Mouse (Mus musculus) retina, adult 2 months (tissue): ENCODE results near the gene Zfp937.
"Not testable (repeated sequence)": the region's sequence is repeated elsewhere in the genome, so short reads cannot be mapped to it uniquely, and the experiment has no call there.

ENCODE experiments used
- DNase-seq: peaks from one replicate; pipeline ENCODE4 v3.0.0-alpha.2; 2012; ENCODE audit warnings: low read depth, low spot score

Gene Zfp937

DNA sequence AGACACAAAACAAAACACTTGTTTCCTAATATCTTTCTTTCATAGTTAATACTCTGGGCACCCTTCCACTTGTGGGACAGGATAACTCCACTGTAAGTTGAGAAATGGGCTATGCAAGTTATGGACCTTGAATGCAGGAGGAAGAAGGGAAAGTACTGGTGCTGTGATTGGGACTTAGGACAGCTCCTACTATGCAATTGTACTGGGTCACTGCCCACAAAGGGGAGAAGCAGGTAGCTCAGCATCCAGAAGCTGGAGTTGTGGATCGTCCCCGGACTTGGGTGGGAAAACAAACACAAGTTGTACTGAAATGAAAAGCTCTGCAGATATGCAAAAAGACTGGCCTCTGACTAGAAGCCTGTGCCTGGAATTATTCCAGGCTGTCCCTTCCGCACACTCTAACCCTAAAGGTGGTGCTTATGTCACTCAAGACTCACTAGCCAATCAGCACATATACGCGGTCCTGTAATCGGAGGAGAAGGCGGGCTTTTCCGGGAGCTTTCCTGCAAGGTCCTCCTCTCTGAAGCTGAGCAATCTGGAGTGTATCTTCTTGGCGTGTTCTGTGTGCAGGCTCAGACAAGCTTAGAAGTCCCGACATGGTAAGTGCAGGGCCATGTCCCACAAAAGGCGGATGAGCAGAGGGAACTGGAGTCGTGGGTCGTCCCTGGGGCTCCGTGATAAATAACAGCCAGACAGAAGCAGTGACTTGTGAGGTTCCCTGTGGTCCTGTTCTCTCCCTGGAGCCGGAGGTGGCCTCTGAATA lies at the start of gene Zfp937:
Zfp937 (plus strand) TSS at position 474 of the 763 bp plus-strand sequence.
- peak; percentile 45 for DNase-seq

GRCm38 (mm10) chr2:150173833-150174232 lies 44.0 kb upstream of the Zfp937 start:
- no peak for DNase-seq

- DNase-seq: not testable (repeated sequence)
Measured at GRCm38 (mm10) chr2:150179579-150179978, 38.3 kb upstream of the Zfp937 start, which contains the start of gene Gm10770. Gene Gm10770, minus strand, starts transcription at chr2:150179679.

- DNase-seq: not testable (repeated sequence)
Measured at GRCm38 (mm10) chr2:150181046-150181445, 36.8 kb upstream of the Zfp937 start.

DNA sequence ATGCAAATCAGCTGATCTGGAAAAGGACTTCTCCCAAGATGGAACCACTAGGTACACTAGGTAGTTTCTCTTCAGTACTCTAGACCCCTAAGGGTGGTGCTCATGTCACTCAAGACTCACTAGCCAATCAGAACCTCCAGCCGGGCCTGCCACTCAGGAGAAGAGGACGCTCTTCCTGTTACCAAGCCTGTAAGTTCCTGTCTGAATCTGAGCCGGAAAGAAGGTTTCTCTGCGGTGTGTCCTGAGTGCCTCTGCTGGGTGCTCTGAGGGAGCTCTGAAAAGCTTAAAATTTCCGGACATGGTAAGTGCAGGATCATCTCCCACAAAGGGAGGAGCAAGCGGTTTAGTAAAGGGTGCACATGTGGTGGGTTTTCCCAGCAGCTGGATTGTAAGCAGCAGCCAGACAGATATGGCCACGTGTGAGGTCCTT lies 36.3 kb upstream of the Zfp937 start, which contains the start of gene Gm14139:
Gm14139 (plus strand) TSS at position 186 of the 430 bp plus-strand sequence.
- not testable (repeated sequence) for DNase-seq

GRCm38 (mm10) chr2:150218363-150218725 lies 471 bp downstream of the Zfp937 start:
- not testable (repeated sequence) for DNase-seq

DNA sequence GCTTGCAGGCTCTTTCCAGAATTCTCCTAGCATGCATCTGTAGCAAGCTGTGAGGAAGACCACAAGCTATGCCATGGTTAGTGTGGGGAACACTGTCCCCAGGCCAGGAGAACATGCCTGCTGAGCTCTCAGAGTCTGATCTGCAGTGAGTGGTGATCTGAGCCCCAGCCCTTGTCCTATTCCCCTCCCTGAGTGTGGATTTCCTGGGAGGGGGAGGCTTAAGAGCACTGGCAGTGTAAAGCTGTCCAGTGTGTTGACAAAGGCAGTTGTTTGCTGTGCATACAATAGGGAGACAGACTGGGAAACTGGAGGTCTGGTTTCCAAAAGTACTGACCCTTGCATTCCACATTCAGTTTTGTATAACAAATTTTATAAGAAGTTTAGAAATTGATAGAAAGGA lies 5.4 kb downstream of the Zfp937 start:
- not testable (repeated sequence) for DNase-seq

- no peak for DNase-seq
Measured at GRCm38 (mm10) chr2:150243211-150243610, 25.3 kb downstream of the Zfp937 start.

GRCm38 (mm10) chr2:150255491-150255890 lies 37.6 kb downstream of the Zfp937 start, which contains the start of gene Gm21994:
Gene Gm21994, minus strand, starts transcription at chr2:150255591.
- DNase-seq: not testable (repeated sequence)

- not testable (repeated sequence) for DNase-seq
Measured at GRCm38 (mm10) chr2:150256861-150257260, 39.0 kb downstream of the Zfp937 start.

GRCm38 (mm10) chr2:150257291-150257690 lies 39.4 kb downstream of the Zfp937 start, which contains the start of gene Gm14124:
Gene Gm14124, plus strand, starts transcription at chr2:150257517.
- not testable (repeated sequence) for DNase-seq
